Mouse (Mus musculus) G1E (cell line): ENCODE measurements around the gene Gbp2. TPM values are rescaled to one million over a fixed set of nuclear protein-coding genes. Genes with fewer than 3 reads are reported as not detected.

ENCODE experiments used
- ATAC-seq: 2 replicates; pipeline ENCODE4 v1.8.0; 2016; ENCODE audit warnings: mild to moderate bottlenecking; ENCODE audit not compliant: insufficient number of reproducible peaks, poor library complexity, low FRiP score, severe bottlenecking; ENCODE audit errors: extremely low read depth
- DNase-seq: peaks from one replicate; pipeline ENCODE4 v3.0.0; 2012; ENCODE audit warnings: low spot score
- H3K27me3 ChIP-seq: 2 replicates; pipeline ENCODE4 v1.6.1; 2012; ENCODE audit warnings: mild to moderate bottlenecking, low read length, inconsistent platforms; ENCODE audit not compliant: insufficient read depth
- H3K36me3 ChIP-seq: replicated peaks from 2 replicates; pipeline ENCODE3; 2012; ENCODE audit warnings: mild to moderate bottlenecking, inconsistent platforms
- H3K4me1 ChIP-seq: 2 replicates; pipeline ENCODE4 v1.6.1; 2012; ENCODE audit warnings: low read depth, low read length, inconsistent platforms, mixed read lengths; ENCODE audit not compliant: insufficient read depth
- H3K4me3 ChIP-seq: 2 replicates; pipeline ENCODE4 v1.5.1; 2012; ENCODE audit warnings: low read depth, mild to moderate bottlenecking, inconsistent platforms, low read length, moderate library complexity, mixed read lengths
- H3K9me3 ChIP-seq: replicated peaks from 2 replicates; pipeline ENCODE4 v1.6.1; 2012; ENCODE audit warnings: inconsistent platforms
- CTCF ChIP-seq: IDR thresholded peaks from 2 replicates; pipeline ENCODE4 v1.5.1; 2012; ENCODE audit warnings: low read depth, low read length, inconsistent platforms, mixed read lengths
- GATA1 ChIP-seq: IDR thresholded peaks from 2 replicates; pipeline ENCODE4 v1.6.1; 2012; ENCODE audit warnings: borderline replicate concordance, low read length, inconsistent platforms, mixed read lengths
- GATA2 ChIP-seq: IDR thresholded peaks from 2 replicates; pipeline ENCODE4 v1.6.1; 2012; ENCODE audit warnings: low read depth, low read length, inconsistent platforms, borderline replicate concordance
- POLR2AphosphoS5 ChIP-seq: IDR thresholded peaks from 2 replicates; pipeline ENCODE4 v1.6.1; 2012; ENCODE audit warnings: low read depth, low read length, inconsistent platforms; ENCODE audit not compliant: insufficient replicate concordance
- TAL1 ChIP-seq: conservative IDR thresholded peaks from 2 replicates; pipeline ENCODE4 v1.6.1; 2012; ENCODE audit warnings: low read depth, low read length, inconsistent platforms, mixed read lengths
- polyA plus RNA-seq: library from polyadenylated mRNA; stranded (reverse); fragments of >175 nt; gene quantifications from 2 replicates; pipeline ENCODE4 v1.2.3, GENCODE M21; 2012
- total RNA-seq, 2 experiments: library from RNA; stranded (forward) in 1 of 2; stranded (reverse) in 1 of 2; fragments of 200-1000 nt in 1 of 2; fragments of >200 nt in 1 of 2; fragmentation: Nextera tagmentation in 1 of 2; gene quantifications; 2 replicates each; pipeline ENCODE4 v1.2.3; 2014 to 2017

Gbp2 gene
- total and polyA plus RNA-seq, 3 experiments = 0.30 to 0.87 TPM; not detected in 1

DNA sequence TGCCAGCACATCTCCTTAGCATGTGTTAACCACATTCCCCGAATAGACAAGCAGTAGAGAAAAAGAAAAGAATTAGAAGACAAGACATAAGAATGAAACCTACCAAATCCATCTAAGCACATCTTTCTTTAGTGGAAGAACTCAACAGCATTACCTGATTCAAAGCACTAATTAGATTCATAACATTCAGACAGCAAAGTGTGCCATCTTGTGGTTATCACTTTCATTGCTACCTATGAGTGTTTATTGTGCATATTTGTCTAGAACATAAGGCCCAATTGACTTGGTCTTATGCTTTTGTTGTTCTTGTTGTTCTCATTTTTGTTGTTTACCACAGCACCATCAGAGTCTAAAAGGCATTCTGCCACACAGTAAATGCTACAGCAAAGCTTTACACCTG is 54.2 kb downstream of the Gbp2 start:
- TF ChIP-seq POLR2AphosphoS5 = no peak
- no peak for TF ChIP-seq CTCF
- TF ChIP-seq GATA1 = no peak
- TF ChIP-seq TAL1 = no peak
- TF ChIP-seq GATA2 = no peak

More for the DNA sequence above, 54.2 kb downstream of the Gbp2 start:
- no peaks in the 10 kb centered on the region for H3K4me1 ChIP-seq
- H3K27me3 ChIP-seq = no peaks in the 10 kb centered on the region
- no peaks in the 10 kb centered on the region for H3K36me3 ChIP-seq
- H3K4me3 ChIP-seq = no peak overlapping the region
- no peak for DNase-seq
- H3K9me3 ChIP-seq = no peaks in the 10 kb centered on the region
- ATAC-seq = no peak

Other genes with a start within 250 kb of the Gbp2 start
- 55.7 and 57.9 TPM in 2 replicates for gene Pdlim5, start 224.9 kb upstream of the Gbp2 start, total RNA-seq (2014; fragmentation: Nextera tagmentation)
- 27.6 and 33.4 TPM in 2 replicates for gene Pdlim5, start 224.9 kb upstream of the Gbp2 start, total RNA-seq (2017)
- gene Pdlim5, start 224.9 kb upstream of the Gbp2 start, polyA plus RNA-seq = 32.5 and 36.9 TPM in 2 replicates
- gene Gbp5, start 126.6 kb upstream of the Gbp2 start, total RNA-seq (2014; fragmentation: Nextera tagmentation) = not detected in 2 replicates
- 0.05 and 0.12 TPM in 2 replicates for gene Gbp5, start 126.6 kb upstream of the Gbp2 start, total RNA-seq (2017)
- not detected in 2 replicates for gene Gbp5, start 126.6 kb upstream of the Gbp2 start, polyA plus RNA-seq
- 11.2 and 12.3 TPM in 2 replicates for gene Gbp7, start 90.3 kb upstream of the Gbp2 start, total RNA-seq (2014; fragmentation: Nextera tagmentation)
- gene Gbp7, start 90.3 kb upstream of the Gbp2 start, total RNA-seq (2017) = 8.0 and 8.4 TPM in 2 replicates
- gene Gbp7, start 90.3 kb upstream of the Gbp2 start, polyA plus RNA-seq = 0.21 and 0.30 TPM in 2 replicates
- gene Gbp3, start 60.6 kb upstream of the Gbp2 start, total RNA-seq (2014; fragmentation: Nextera tagmentation) = not detected in 2 replicates
- 0.12 and 0.27 TPM in 2 replicates for gene Gbp3, start 60.6 kb upstream of the Gbp2 start, total RNA-seq (2017)
- gene Gbp3, start 60.6 kb upstream of the Gbp2 start, polyA plus RNA-seq = not detected in 2 replicates
- 0.44 TPM in 1 of 2 replicates, not detected in the other for gene Gbp2b, start 25.8 kb upstream of the Gbp2 start, total RNA-seq (2014; fragmentation: Nextera tagmentation)
- gene Gbp2b, start 25.8 kb upstream of the Gbp2 start, total RNA-seq (2017) = 0.41 and 0.44 TPM in 2 replicates
- gene Gbp2b, start 25.8 kb upstream of the Gbp2 start, polyA plus RNA-seq = not detected in 2 replicates
- gene Kyat3, start 80.4 kb downstream of the Gbp2 start, total RNA-seq (2014; fragmentation: Nextera tagmentation) = not detected in 2 replicates
- gene Kyat3, start 80.4 kb downstream of the Gbp2 start, total RNA-seq (2017) = 0.17 and 0.22 TPM in 2 replicates
- not detected in 2 replicates for gene Kyat3, start 80.4 kb downstream of the Gbp2 start, polyA plus RNA-seq
- gene Gtf2b, start 144.4 kb downstream of the Gbp2 start, total RNA-seq (2014; fragmentation: Nextera tagmentation) = 64.3 and 67.3 TPM in 2 replicates
- 156 and 159 TPM in 2 replicates for gene Gtf2b, start 144.4 kb downstream of the Gbp2 start, total RNA-seq (2017)
- gene Gtf2b, start 144.4 kb downstream of the Gbp2 start, polyA plus RNA-seq = 2.5 and 3.4 TPM in 2 replicates